Mouse (Mus musculus) kidney, adult 8-10 months (tissue): ENCODE measurements at regions not wholly inside any gene's neighbourhood (a gene's known extent, or its start where the extent isn't known, plus 50 kb on each side); places are given as distances from the start of the nearest gene placed in this dataset.
A peak's percentile ranks its signal among the peaks of the same experiment; 100 is the strongest.

ENCODE experiments used
- DNase-seq, 2 experiments: peaks; one replicate each; pipeline ENCODE4 v3.0.0; 2022

DNA sequence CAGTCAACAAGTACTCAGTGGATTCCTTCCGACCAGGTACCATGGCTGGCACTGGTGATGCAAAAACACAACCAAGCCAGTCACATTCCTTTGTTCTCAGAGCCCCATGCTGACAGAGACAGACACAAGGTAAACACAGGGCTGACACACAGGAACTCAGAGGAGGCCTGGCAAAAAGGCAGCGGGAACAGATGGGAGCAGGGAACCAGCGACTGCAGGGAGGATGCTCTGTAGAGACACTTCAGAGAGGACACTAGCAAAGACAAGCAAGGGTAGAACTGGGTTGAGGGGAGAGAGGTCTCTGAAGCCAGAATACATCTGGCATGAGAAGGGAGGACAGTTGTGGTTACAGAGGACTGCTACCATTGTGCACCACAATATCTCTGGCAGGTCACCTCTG is 133.6 kb downstream of the Tex36 start:
- DNase-seq: no peak

DNA sequence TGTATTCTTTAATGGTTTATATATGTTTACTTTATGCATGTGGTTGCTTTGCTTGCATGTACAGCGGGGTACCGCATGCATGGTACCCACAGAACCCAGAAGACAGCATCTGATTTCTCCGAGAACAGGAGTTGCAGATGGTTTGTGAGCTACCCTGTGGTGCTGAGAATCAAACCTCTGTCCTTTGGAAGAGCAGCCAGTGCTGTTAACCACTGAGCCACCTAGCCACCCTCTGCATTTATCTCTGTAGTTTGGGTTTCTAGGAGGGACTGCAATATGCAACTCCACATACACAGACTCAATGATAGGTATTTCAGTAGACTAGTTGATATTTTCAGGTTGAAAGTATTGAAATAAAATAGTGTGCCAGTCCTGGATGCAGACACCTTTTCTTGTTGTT is 134.4 kb downstream of the Tex36 start:
- no peak for DNase-seq

DNA sequence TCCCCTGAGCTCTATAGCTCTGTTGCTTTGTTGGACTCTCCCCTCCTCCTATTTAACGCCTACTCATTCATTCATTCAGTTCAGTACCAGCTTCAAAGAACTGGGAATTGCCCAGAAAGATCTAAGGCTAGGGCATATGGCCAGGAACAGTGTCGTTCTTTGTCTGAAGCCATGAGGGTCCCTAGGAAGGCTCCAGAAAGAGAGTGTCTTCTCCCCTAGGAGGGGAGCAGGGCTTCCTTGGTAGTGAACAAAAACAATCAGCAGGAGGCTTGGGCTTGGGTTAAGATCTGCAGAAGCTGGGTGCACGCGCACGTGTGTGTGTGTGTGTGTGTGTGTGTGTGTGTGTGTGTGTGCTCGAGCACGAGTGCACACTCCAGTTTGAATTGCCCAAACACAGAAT is 142.7 kb downstream of the Tex36 start:
- no peak for DNase-seq

DNA sequence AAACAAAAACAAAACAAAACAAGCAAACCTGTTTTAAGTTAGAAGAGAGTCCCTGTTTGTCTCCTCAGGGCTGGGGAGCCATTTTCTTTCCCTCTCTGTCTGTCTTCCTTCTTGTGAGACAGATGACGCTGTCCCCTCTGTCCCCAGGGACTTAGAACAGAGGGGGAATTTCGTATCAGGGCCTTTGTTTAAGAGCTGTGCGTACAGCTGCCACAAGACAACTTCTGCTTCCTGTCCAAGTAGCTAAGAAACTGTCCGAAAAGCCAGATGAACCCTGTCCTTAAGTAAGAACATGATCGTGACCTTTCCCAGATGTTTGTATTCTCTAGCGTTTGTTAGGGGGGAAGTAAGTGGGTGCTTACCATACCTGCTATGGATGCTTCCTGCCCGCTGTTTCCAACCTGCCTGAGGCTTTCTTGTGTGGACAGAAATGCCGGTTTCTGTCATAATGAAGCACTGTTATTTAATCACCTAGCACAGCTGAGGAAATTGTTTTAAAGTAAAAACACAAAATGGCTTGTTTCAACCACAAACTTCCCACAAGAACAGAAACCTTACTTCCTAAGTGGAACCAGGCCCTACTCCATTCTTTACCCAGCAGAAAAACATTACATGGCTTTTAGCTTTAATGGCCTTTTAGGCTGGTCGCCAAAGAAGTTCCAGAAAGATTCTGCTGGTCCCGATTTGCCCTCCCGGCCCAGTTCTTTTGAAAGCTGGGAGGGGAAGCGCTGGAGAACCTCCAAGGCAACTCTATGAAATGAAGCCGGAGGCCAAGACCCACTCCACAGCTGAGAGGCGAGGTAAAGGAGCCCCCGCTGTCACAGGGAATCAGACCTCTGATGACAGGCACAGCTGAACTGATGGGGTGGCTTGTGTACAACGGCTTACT is 144.3 kb downstream of the Tex36 start:
- DNase-seq: peak in 1 of 2 experiments; percentile 1

DNA sequence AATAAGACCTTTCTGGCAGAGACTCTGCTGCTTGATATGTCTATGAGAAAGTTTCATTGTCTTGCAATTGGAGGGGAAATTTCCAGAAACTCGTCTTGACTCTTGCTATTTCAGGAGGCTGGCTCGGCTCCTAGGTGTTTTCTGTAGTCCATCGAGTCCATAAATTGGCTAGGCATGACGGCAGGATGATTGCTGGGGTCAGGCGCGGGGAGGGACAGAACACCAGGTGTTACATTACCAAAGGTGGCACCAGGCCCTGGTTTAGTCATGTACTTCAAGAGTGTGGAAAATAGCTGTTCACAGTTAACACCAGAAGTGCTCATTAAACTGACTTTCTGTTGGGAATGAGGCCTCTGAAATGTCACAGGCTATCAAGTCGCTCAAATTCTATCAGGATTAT is 151.7 kb downstream of the Tex36 start:
- no peak for DNase-seq

DNA sequence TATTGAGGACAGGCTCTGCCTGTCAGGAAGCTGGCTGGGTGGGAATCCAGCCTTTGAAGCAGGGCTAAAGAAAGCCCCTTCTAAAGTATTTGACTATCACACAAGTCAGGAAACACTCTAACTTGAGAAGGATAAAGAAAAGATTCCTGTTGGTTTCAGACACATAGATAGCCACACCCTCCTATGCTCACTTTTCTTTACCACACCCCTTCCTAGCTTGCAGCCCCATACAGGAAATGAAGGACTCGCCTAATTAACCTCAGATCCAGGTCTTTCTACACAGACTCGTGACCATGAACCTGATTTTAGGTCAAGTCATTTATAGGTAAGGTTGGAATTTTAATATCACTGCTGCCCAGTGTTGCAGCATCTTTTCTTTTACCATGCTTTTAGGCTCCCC is 154.9 kb downstream of the Tex36 start:
- DNase-seq: no peak

DNA sequence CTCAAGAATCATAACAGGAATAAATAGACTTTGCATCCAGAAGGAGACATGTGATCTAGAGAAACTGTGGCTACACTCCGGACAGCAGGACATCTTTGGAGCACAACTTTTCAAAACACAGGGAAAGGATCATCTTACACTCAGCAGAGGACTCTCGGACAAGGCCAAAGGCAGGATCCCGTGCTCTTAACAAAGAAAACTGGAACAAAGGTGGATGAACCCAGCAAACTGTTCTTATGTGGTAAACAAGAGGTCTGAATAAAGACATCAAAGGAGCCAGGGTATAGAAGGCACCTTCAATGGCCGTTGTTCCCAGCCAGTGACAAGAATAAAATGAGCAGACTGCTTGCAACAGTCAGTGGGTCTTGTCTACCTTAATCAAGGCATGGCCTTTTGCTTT is 160.3 kb downstream of the Tex36 start:
- no peak for DNase-seq

DNA sequence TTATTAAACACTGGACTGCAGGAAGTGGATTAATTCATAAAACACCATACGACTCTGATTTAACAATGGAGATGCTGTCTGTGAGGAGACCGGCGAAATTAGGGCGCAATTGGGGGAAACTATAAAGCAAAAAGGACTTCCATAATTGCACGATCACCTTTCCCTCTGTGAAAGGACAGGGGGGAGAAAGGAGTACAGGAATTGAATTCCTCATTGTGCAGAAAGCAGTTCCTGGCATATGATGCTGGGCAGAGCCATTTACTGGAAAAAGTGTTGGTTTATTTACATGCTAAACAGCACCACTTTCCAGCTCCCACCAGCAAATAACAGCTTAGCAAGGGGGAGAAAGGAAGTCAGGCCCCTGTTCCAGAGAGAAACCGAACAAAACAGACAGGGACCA is 160.8 kb downstream of the Tex36 start:
- DNase-seq: no peak

DNA sequence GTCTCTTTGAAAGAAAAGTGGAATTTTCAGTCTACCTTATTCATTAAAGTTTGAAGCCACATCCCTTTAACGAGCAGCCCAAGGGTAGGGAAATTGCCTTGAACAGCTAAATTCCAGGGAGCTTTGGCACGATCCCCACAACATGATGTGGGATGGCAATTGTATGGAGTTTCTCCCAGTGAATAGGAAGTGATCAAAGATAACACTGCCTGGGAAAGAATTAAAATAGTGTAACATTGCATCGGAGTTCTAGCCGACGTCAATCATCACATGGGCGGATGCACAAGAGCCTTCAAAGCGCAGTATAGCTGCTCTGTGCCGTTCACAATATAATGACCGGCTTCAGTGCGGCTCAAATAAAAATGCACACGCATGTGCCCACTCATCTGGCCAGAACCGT is 161.2 kb downstream of the Tex36 start:
- no peak for DNase-seq

DNA sequence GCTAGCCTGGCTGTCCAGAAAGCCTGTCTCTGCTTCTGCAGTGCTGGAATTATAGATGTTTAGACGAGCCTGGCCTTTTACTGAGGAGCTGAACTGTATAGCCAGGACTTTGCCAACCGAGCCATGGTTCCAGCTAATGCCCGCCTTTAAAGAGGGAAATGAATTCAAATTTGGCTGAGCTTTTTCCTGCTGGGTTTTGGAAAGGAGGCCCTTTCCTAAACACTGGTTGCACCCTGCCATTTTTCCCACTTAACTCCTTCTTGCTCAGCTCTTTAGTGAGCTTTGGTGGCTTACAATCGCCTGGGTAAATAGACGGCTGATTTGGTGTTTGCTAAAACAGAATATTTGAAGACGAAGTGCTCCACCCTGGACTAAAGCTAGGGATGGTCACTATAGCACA is 161.9 kb downstream of the Tex36 start:
- DNase-seq: no peak

DNA sequence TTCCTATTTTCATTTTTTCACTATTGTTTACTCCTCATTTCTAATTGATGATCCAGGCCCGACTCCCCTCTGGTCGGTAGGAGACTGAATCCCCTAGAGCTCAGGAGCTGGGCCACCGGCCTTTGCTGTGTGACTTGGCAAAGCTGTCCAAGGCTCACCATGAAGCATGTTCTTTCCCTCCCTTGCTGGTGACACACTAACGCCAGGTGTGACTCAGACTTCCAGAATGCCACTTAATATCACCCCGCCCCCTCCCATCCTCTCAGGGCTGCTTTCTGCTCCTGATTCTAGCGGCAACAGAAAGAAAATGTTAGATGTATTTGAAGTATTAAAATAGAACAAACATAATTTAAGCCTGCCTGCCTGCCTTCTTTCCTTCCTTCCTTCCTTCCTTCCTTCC is 163.3 kb downstream of the Tex36 start:
- DNase-seq: no peak

DNA sequence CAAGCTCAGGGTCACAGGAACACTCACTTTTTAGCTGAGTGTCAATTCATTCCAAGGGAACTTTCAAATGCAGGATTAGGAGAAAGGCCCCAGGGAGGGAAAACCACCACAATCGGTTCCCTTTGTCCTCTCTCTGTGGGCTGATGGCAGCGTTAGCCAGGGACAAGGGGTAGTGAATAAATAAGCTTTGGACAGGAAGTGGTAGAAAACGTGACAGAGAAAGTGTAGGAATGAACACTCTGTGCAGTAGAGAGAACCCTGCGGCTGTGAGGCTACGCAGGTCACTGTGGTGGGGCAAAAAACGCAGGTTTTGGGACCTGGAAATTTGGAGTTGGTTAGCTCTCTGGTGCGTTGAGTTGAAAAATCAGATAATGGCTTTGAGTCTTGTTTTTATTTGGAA is 164.1 kb downstream of the Tex36 start:
- no peak for DNase-seq

DNA sequence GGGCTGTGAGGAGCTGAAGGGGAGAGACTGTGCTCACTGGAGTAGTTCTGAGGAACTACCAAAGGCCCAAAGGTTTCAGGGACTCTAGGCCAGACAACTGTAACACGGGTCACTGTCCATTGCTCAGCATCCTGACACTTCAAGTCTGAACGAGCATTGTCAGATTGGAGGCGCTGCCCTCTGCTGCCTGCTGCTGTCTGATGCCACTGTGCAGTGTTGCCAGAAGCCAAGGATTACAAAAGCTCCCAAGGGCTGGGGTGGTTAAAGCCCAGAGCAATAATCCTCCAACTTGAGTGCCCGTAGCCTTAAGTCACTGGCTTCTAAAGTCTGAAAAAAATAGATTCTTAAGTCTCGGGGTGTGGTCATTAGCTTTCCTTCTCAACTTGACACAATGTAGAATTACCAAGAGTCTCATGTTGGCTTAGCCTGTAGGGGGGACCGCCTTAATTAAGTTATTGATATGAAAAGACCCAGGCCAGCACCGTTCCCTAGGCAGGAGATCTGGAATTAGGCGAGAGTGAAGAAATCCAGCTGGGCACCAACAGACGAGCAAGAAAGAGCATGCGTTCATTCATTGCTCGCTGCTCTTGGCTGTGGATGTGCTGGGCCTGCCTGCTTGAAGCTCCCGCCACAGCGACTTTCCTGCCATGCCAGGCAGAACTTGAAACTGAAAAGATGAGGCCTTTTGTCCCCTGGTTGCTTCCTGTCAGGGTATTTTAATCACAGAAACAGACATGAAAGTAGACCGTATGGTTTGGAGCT is 166.2 kb downstream of the Tex36 start:
- no peak for DNase-seq

DNA sequence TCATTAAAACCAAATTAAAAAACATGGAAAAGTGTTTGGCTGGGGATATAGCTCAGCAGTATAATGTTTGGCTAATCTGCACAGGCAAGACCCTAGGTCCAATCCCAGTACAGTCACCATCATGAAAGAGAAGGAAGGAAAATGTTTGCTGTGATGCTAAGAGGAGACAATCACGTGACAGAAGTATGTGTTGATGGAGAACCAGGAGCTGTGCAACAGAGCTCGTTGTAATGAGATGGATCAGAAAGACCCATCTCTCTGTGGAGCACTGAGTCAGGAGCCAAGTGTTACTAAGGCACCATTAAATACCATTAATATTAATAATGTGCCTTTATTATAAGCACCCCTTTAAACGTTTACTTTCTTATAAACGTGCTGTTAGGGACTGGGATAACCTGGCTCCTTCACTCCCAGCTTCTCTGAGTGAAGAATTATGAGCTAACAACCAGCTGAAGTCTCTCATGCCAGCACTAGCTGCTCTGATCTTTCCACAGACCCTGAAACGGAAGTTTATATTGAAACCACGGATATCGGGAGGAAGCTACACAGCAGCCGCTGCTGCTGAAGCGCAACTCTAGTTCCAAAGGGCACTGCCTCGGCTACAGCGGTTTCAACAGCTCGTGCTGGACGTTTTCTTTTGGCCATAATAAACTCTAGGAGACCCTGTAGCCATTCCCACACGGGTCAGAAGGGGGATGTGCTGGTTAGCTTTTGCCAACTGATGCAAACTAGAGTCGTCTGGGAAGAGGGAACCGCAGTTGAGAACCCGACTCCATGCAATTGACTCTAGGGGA is 167.7 kb downstream of the Tex36 start:
- no peak for DNase-seq

DNA sequence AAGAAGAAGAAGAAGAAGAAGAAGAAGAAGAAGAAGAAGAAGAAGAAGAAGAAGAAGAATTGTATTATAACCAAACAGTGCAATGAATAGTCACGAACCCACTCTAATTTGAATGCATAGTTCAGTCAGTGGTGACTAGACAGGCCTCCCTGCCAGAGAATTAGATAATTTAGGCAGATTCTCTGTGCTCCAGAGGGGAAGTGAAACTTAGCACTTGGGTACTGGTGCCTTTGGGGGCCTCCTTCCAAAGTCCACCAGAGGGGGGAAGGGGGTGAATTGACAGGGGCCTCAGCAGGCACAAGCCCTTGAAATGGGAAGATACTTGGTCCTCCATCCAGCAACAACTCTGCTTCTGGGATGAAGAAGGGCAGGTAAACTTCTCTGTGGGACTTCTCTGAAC is 169.6 kb downstream of the Tex36 start:
- no peak for DNase-seq

DNA sequence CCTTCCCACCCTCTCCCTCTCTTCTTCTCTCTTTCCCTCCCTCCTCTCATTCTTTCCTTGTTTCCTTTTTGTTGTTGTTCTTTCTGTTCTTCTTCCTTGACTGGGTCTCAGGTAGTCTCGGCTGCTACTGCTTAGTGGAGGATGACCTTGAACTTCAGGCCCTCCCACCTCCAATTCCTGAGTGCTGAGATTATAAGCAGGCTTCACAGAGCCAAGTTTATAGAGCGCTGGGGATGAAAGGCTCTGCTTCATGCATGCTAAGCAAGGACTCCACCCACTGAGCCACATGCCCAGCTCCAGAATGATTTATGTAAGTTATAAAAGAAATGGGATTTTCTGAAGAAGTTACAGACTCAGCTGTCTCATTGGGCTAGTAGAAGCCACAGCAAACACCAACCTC is 199.9 kb downstream of the Tex36 start:
- no peak for DNase-seq

DNA sequence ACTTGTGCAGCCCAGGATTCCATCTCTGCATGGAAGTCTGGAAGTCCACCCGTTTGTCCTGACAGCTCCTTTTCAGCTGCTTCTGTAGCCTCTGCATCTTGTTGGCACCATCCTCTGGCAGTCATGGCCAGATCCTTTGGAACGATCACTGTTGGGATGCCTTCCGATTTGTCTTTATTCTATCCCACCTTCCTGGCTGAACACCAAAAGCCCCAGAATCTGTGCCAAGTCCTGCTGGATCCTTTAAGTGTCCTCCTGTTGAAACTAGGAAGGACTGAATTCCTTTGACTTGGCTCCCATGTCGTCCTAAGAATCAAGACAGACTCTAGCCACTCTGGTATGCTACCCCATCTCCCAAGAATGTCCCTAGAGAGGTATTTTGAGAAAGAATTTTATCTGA is 201.3 kb downstream of the Tex36 start:
- DNase-seq: no peak

DNA sequence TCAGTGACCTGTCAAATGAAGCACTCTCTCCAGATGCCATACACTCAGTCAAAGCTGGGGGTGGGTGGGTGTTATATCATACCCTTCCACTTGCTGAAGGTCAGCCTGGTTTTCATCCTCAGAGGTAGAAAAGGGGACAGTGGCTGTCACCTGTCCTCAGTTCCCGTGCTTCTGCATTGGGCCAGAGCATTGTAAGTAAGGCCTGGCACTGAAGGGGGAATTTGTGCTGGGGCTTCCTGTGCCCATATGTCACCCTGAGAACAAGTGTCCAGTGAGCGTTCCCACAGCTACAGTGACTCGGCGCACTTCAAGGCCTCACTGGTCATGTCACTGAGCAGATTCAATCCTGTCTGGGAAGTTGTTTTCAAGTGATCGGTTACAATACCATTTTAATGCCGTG is 213.2 kb downstream of the Tex36 start:
- no peak for DNase-seq

DNA sequence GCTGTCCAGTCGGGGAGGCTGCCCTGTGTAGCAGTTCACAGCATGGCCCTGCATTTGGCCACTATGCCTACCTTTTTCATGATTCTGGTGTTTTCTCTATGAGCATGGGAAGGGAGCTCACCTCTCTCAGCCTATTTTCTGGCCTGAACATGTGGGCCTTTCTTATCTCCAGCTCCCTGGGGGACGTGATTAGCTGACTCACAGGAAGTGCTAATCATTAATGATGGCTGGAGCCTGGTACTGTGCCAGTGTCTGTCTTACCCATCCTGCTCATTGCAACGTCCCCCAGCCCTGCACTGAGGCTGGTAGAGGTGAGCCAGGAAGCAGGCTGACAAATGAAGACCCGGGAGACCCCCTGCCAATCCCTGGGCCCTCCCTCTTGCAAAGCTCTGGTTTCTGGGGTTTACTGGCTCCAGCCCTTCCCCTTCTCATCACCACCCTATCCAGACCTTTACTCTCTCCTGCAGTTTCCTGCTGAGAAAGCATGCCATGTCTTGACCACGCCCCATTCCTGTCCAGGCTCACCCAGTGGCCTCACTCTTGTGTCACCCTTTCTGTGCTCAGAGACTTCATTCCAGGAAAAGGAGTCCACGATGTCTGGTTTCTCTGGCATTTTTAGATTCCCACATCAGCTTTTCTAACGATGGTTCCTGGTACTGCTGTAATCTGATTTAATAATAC is 219.8 kb downstream of the Tex36 start:
- peak in 1 of 2 experiments; percentile 25 for DNase-seq

DNA sequence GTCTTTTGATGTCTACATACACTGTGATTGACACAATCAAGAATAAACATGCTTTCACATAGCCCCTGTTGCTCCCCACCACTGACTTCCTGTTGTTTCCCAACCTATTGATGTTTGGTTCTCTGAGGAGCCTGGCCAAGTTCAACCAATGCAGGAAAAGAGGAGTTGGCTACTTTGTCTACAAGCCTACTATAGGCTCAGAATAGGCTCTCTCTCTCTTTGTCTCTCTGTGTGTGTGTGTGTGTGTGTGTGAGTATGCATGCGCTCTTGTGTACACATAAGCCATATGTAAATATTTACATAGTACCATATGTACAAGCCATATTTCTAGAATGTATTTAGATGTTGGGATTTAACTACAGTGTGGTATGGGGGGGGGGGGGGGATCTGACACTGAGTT is 222.6 kb downstream of the Tex36 start:
- DNase-seq: no peak

DNA sequence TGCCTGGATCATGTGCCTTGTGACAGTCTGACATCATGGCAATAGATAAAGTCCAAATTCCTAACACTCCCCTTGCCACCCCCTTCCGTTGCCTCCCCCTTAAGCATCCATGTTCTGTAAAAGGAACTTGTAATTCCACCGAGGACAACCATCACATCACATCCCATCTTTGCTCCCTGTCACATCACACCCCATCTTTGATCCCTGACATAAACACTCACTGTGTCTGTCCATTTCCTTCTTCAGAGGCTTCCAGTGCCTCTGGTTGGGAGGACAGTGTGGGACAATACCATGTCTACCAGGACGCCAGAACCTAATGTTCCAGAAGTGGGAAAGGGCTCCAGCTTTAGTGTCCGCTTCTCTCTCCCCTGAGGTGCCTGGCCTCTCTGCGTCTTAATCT is 223.6 kb downstream of the Tex36 start:
- no peak for DNase-seq

DNA sequence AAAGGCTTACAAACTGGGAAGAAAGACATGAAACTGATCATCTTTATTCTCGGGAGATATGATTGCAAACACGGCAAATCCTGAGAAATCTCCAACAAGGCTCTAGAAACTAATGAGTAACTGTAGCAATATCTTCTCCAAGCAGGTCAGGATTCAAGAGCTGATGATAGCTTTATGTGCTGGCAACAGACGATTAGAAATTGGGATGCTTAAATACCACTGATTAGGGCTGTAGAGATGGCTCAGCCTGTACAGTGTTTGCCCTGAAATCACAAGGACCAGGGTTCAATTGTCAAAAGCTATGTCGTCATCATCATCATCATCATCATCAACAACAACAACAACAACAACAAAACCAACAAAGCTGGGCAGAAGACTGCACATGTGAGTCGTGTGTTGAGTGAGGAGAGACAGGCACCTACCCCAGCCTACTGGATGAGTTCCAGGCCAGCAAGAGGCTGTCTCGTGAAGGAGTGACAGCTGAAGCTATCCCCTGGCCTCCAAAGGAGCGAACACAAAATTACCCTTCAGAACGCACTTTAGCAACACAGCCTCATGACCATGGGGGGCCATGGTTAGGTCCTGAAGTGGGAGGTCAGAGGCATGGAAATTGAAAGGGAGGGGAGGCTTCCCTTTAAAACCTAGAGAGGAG is 225.0 kb downstream of the Tex36 start:
- no peak for DNase-seq
